Comparison of ENCODE assay signal across 9 mouse cellular contexts in the genomic region with DNA sequence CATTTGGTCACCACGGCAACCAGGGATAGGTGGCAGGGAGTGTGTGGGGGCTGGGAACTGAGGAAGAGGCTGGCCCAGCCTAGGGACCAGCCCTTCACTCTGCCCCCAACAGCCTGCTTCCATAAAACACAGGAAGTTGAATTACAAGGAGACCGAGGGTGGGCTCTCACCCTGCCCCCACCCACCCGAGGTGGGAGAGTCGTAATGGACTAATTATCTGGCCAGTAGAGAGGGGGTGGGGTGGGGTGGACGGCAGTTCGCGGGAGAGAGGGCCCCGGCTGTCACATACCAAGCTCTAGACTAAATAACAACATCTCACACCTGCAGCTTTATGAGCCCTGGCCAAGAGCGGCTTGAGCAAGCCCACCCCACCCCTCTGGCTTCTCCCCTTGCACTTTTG.
A peak's percentile ranks its signal among the peaks of the same experiment; 100 is the strongest.
DNase-seq lines count a peak whose midpoint lies in the region; ATAC-seq and TF ChIP-seq lines count a peak whose summit lies in the region.
"Had no signal": no experiment of that assay in that cellular context is flagged by ENCODE, and none has a peak within 500 bp of the region (broad histone marks: within the 10 kb centered on the region; RNA-seq: fewer than 3 reads in every experiment).

No protein-coding gene starts in this region.

- H3K9ac ChIP-seq in forebrain, embryonic 16.5 days (replicated peaks; ENCODE audit: low read depth, low read length): no peak overlapping the region
- no peak overlapping the region for H3K9ac ChIP-seq in lung, postnatal 0 days (replicated peaks; ENCODE audit: low read depth)
- H3K9ac ChIP-seq in limb, embryonic 11.5 days (ENCODE audit: low read length): no peak overlapping the region
- H3K9ac ChIP-seq in neural tube, embryonic 15.5 days (replicated peaks): no peak overlapping the region

- peaks cover 35% of the 10 kb centered on the region for H3K4me1 ChIP-seq in forebrain, embryonic 10.5 days
- H3K4me1 ChIP-seq in forebrain, embryonic 16.5 days (replicated peaks; ENCODE audit: control insufficient read depth, insufficient read depth, low read length): peaks cover 12% of the 10 kb centered on the region
- no peaks in the 10 kb centered on the region for H3K4me1 ChIP-seq in lung, postnatal 0 days (ENCODE audit: insufficient read depth, low read depth, low read length)
- H3K4me1 ChIP-seq in limb, embryonic 11.5 days (ENCODE audit: control insufficient read depth, insufficient read depth, low read length): peaks cover 26% of the 10 kb centered on the region
- H3K4me1 ChIP-seq in neural tube, embryonic 15.5 days: peaks cover 27% of the 10 kb centered on the region

- H3K36me3 ChIP-seq in forebrain, embryonic 10.5 days (replicated peaks): no peaks in the 10 kb centered on the region
- no peaks in the 10 kb centered on the region for H3K36me3 ChIP-seq in forebrain, embryonic 16.5 days (ENCODE audit: control insufficient read depth, insufficient read depth)
- no peaks in the 10 kb centered on the region for H3K36me3 ChIP-seq in lung, postnatal 0 days (ENCODE audit: insufficient read depth, low read length)
- no peaks in the 10 kb centered on the region for H3K36me3 ChIP-seq in limb, embryonic 11.5 days (ENCODE audit: control insufficient read depth, insufficient read depth, low read length)
- H3K36me3 ChIP-seq in neural tube, embryonic 15.5 days: no peaks in the 10 kb centered on the region

- no peak for DNase-seq in forebrain, embryonic 10.5 days (ENCODE audit: extremely low spot score, low spot score)
- no peak for DNase-seq in lung, postnatal 0 days (ENCODE audit: low spot score)
- no peak for DNase-seq in lung, postnatal 14 days
- peak; percentile 83 for DNase-seq in limb, embryonic 11.5 days (ENCODE audit: low spot score)
- no peak for DNase-seq in layer of hippocampus, postnatal 36 days
- no peak for DNase-seq in cerebellum, postnatal 10 days
- DNase-seq: cerebellum, adult 9-11 months had no signal

- no peak for TF ChIP-seq EP300 in lung, postnatal 0 days (IDR thresholded peaks at IDR 0.05)

- H3K27me3 ChIP-seq in forebrain, embryonic 10.5 days (ENCODE audit: poor library complexity, severe bottlenecking): peaks cover 82% of the 10 kb centered on the region
- H3K27me3 ChIP-seq in forebrain, embryonic 16.5 days (replicated peaks; ENCODE audit: control insufficient read depth, insufficient read depth, low read length): no peaks in the 10 kb centered on the region
- no peaks in the 10 kb centered on the region for H3K27me3 ChIP-seq in lung, postnatal 0 days (replicated peaks; ENCODE audit: insufficient read depth, low read length)
- no peaks in the 10 kb centered on the region for H3K27me3 ChIP-seq in limb, embryonic 11.5 days (ENCODE audit: control insufficient read depth, insufficient read depth, low read length)
- peaks cover 81% of the 10 kb centered on the region for H3K27me3 ChIP-seq in neural tube, embryonic 15.5 days (replicated peaks)

- ATAC-seq in forebrain, embryonic 16.5 days: no peak
- ATAC-seq in lung, postnatal 0 days: no peak
- peak; percentile 89 for ATAC-seq in limb, embryonic 11.5 days (ENCODE audit: insufficient number of reproducible peaks, low FRiP score, low TSS enrichment, low read depth)
- 0 out of 2 replicates have a peak, but pooled peaks have one; percentile 41 for ATAC-seq in neural tube, embryonic 15.5 days (ENCODE audit: low FRiP score)

- TF ChIP-seq CTCF in lung, postnatal 0 days (IDR thresholded peaks at IDR 0.05): no peak

- H3K9me3 ChIP-seq in forebrain, embryonic 10.5 days: no peaks in the 10 kb centered on the region
- no peaks in the 10 kb centered on the region for H3K9me3 ChIP-seq in forebrain, embryonic 16.5 days (ENCODE audit: control insufficient read depth, low read length)
- no peaks in the 10 kb centered on the region for H3K9me3 ChIP-seq in lung, postnatal 0 days (ENCODE audit: low read length)
- no peaks in the 10 kb centered on the region for H3K9me3 ChIP-seq in limb, embryonic 11.5 days (ENCODE audit: control insufficient read depth, low read length)
- H3K9me3 ChIP-seq in neural tube, embryonic 15.5 days (replicated peaks): no peaks in the 10 kb centered on the region

- H3K4me2 ChIP-seq in forebrain, embryonic 16.5 days (ENCODE audit: low read length): no peak overlapping the region
- peak overlapping the region; percentile 30 for H3K4me2 ChIP-seq in lung, postnatal 0 days (replicated peaks; ENCODE audit: low read depth, low read length)
- H3K4me2 ChIP-seq in limb, embryonic 11.5 days (ENCODE audit: low read depth, severe bottlenecking): peak overlapping the region; percentile 39
- H3K4me2 ChIP-seq in neural tube, embryonic 15.5 days: peak overlapping the region; percentile 24

- peak overlapping the region; percentile 40 for H3K27ac ChIP-seq in forebrain, embryonic 10.5 days
- H3K27ac ChIP-seq in forebrain, embryonic 16.5 days (ENCODE audit: low read length): no peak overlapping the region
- no peak overlapping the region for H3K27ac ChIP-seq in lung, postnatal 0 days (ENCODE audit: low read length)
- H3K27ac ChIP-seq in limb, embryonic 11.5 days (replicated peaks; ENCODE audit: low read depth, low read length): peak overlapping the region; percentile 84
- H3K27ac ChIP-seq in neural tube, embryonic 15.5 days (replicated peaks): no peak overlapping the region

- 4% methylated on average over 9 of the region's 9 CpGs for WGBS in forebrain, embryonic 10.5 days
- 3% methylated on average over 9 of the region's 9 CpGs for WGBS in forebrain, embryonic 16.5 days
- 4% methylated on average over 9 of the region's 9 CpGs for WGBS in lung, postnatal 0 days
- WGBS in limb, embryonic 11.5 days: under 1% methylated on average over 9 of the region's 9 CpGs
- under 1% methylated on average over 9 of the region's 9 CpGs for WGBS in neural tube, embryonic 15.5 days

- peak overlapping the region; percentile 27 for H3K4me3 ChIP-seq in forebrain, embryonic 10.5 days
- no peak overlapping the region for H3K4me3 ChIP-seq in forebrain, embryonic 16.5 days (replicated peaks; ENCODE audit: low read length)
- H3K4me3 ChIP-seq in lung, postnatal 0 days (ENCODE audit: low read depth, low read length): no peak overlapping the region
- no peak overlapping the region for H3K4me3 ChIP-seq in limb, embryonic 11.5 days (ENCODE audit: low read depth, low read length)
- no peak overlapping the region for H3K4me3 ChIP-seq in neural tube, embryonic 15.5 days (replicated peaks)

Comparison
In these comparisons a context has a peak if more than half of its experiments do, and no peak if none do; other contexts are left out.
1. H3K27ac ChIP-seq: peak in forebrain, embryonic 10.5 days (single experiment) and limb, embryonic 11.5 days (single experiment); none in forebrain, embryonic 16.5 days (single experiment), lung, postnatal 0 days (single experiment) and neural tube, embryonic 15.5 days (single experiment).
2. ATAC-seq: peak in limb, embryonic 11.5 days (single experiment) and neural tube, embryonic 15.5 days (single experiment); none in forebrain, embryonic 16.5 days (single experiment) and lung, postnatal 0 days (single experiment).